Mouse (Mus musculus) cerebellum, adult 2 months (tissue): ENCODE measurements around the gene Ankrd37. TPM values are rescaled to one million over a fixed set of nuclear protein-coding genes. Genes with fewer than 3 reads are reported as not detected.
A peak's percentile ranks its signal among the peaks of the same experiment; 100 is the strongest.

Experiments used
- DNase-seq, 2 experiments: peaks; one replicate each; pipeline ENCODE4 v3.0.0; 2021
- H3K27ac ChIP-seq: fragments of 200-500 bp; 2 replicates; pipeline ENCODE4 v1.5.1; 2012; ENCODE audit warnings: low read length, control low read depth, inconsistent platforms; ENCODE audit not compliant: insufficient read depth
- H3K27me3 ChIP-seq: fragments of 200-500 bp; 2 replicates; pipeline ENCODE4 v1.6.1; 2012; ENCODE audit warnings: inconsistent platforms, mild to moderate bottlenecking, low read length, moderate library complexity; ENCODE audit not compliant: control insufficient read depth, insufficient read depth
- H3K4me1 ChIP-seq: fragments of 200-500 bp; 2 replicates; pipeline ENCODE4 v1.6.1; 2011; ENCODE audit warnings: low read length; ENCODE audit not compliant: control insufficient read depth, insufficient read depth
- H3K4me3 ChIP-seq: fragments of 200-500 bp; replicated peaks from 2 replicates; pipeline ENCODE3; 2011; ENCODE audit warnings: mild to moderate bottlenecking, low read depth, low read length, control low read depth; ENCODE audit not compliant: insufficient read depth
- CTCF ChIP-seq: fragments of 200-500 bp; IDR thresholded peaks from 2 replicates; pipeline ENCODE4 v1.5.1; 2011; ENCODE audit warnings: low read depth, mild to moderate bottlenecking, control low read depth, low read length, moderate library complexity, borderline replicate concordance; ENCODE audit not compliant: insufficient read depth
- POLR2A ChIP-seq: fragments of 200-500 bp; IDR thresholded peaks from 2 replicates; pipeline ENCODE4 v1.6.1; 2011; ENCODE audit warnings: low read length, control low read depth, borderline replicate concordance; ENCODE audit not compliant: insufficient read depth
- WGBS: fragments of 180-500 bp; shearing (Covaris S2); methylation state at CpG from one replicate; pipeline ENCODE4 v1.1.7; 2018; 5-methylcytosine and 5-hydroxymethylcytosine counted together
- polyA plus RNA-seq: library from polyadenylated mRNA; depleted of rRNA; stranded (reverse); fragments of >200 nt; gene quantifications from 2 replicates; pipeline ENCODE4 v1.2.3, GENCODE M21; 2012

Ankrd37 gene
- polyA plus RNA-seq, 1 experiment: 19.6 TPM

DNA sequence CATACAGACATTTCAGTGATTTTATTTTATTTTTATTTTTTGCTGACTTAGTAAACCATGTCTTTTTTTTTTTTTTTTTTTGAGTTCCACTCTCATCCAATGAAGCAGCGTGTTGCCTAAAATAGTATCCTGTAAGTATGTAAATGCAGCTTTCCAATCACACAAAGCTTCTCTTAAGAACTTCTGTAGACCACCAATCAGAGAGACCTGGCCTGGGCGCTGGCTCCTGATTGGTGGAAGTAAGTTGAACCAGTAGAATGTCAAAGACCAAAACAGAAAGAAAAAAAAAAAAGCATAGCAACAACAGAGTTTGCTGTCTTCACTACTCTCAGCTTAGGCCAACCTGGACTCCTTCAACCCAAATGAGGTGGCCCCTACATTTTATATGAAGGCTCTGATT, 4.8 kb upstream of the Ankrd37 start:
- TF ChIP-seq POLR2A (no peak), CTCF (no peak)
- 66% methylated on average over 2 of the region's 2 CpGs for WGBS
- DNase-seq: no peak
- H3K27ac ChIP-seq: no peak overlapping the region
- no peaks in the 10 kb centered on the region for H3K27me3 ChIP-seq
- H3K4me1 ChIP-seq: no peaks in the 10 kb centered on the region
- H3K4me3 ChIP-seq: no peak overlapping the region

DNA sequence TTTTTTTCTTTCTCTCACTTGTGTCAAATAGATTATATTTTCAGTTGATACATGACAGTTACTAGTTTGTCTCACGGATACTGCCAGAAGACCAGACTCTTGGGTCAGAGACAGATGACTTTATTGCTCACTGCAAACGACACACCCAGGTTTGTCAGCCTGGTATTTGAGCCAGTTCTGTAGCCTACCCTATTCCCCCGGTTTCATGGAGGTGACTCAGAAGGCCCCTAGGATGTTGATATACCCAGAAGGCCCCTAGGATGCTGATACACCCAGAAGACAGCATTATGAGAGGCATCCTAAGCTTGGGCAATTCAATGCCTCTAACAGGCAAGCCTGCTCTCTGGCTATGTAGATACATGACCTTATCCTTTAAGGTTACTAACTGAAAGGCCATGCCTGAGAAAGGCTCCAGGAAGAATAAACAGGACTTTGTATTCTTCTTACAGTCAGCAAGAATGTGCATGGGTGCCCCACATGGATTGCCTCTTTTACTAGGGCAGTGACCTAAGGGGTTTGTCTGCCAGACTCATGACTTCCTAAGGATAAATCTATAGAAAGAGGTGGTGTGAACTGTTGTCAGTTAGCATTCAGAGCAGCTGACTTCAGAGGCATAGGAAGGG, 1.7 kb upstream of the Ankrd37 start:
- Histone ChIP-seq H3K4me3 (no peak overlapping the region), H3K4me1 (no peaks in the 10 kb centered on the region), H3K27ac (no peak overlapping the region), H3K27me3 (no peaks in the 10 kb centered on the region)
- no peak for TF ChIP-seq POLR2A
- no peak for TF ChIP-seq CTCF
- DNase-seq: no peak
- 71% methylated on average over 3 of the region's 3 CpGs for WGBS

DNA sequence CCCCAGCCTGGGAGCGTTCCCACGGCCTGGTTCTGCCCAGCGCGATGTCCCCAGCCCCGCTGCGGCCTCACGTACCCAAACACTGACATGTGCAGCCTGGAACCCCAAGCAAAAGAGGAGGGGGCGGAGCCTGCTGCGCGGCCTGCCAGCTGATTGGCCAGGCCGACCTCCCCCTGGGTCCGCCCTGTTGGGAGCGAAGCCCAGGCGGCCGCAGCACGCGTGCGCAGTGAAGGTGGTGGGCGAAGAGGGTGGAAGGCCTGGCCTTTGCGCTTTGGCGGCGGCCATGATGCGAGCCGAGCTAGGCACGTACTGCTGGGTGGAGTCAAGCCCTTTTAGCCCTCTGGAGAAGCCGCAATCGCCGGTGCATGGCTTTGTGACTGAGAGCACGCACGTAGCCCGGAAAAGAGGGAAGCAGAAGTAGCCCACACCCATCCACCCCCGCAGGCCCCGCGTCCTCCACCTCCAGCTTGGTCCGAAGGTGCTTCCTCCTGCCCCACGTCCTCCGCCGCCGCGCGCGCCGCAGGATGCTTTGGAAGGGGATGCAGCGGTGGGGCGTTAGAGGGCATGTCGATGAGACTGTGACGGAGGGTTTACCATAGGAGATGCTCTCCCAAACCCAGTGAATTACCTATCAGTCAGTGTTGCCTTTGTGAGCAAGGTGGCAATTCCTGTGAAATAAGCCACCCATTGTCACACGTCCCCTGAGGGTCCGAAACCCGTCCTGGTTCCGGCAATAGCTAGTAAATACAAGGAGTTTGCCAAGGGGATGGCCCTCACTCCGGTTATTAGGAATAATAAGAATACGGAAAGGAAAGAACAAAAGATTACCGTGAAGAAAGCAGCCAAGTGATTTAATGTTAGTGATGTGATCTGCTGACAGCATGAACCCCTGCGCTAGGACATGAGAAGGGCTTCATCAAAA, 5.5 kb downstream of the Ankrd37 start:
- 1% methylated on average over 55 of the region's 55 CpGs for WGBS
- DNase-seq: peak; percentile 99 to 100
- peak overlapping the region; percentile 92 for H3K27ac ChIP-seq
- TF ChIP-seq CTCF (no peak), POLR2A (peak; percentile 100)
- H3K27me3 ChIP-seq: no peaks in the 10 kb centered on the region
- H3K4me1 ChIP-seq: no peaks in the 10 kb centered on the region
- peak overlapping the region; percentile 71 for H3K4me3 ChIP-seq

DNA sequence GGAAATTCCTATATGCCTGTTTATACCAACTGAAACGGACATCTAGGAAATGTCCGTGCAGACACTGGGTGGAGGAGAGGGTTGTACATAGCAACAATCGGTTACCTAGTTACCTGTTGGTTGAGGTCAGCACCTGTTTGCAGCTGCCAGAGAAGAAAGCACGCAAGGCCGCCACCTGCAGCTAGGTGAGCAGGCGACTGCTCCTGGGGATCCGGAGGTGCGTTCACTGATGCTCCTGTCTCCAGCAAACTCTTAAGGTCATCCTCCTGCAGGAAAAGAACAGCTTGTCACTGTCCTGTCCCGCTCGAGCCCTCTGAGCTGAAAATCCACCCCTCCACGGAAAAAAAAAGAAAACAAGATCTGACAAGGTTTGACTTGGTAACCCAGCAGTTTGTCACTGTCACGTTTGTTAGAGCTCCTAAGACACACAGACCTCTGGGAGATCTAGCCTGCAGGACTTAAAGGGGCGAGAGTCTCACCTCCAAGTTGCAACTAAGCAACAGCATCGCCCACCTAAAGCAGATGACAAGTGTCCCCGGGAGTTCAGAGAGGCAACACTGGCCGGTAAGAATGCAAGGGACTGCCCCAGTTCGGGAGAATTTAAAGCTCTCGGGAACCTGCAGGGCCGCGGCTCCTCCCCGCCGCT, 6.2 kb downstream of the Ankrd37 start, which contains the start of gene Lrp2bp:
TSS of gene Lrp2bp (plus strand) at position 166 of the 646 bp plus-strand sequence.
- TF ChIP-seq CTCF: no peak
- TF ChIP-seq POLR2A: no peak
- Histone ChIP-seq H3K4me3 (peak within 1 kb of the TSS; percentile 71), H3K4me1 (no peaks in the 10 kb centered on the region), H3K27me3 (no peaks in the 10 kb centered on the region), H3K27ac (peak within 1 kb of the TSS; percentile 92)
- under 1% methylated on average over 22 of the region's 22 CpGs for WGBS
- peak in 1 of 2 experiments; percentile 63 for DNase-seq

DNA sequence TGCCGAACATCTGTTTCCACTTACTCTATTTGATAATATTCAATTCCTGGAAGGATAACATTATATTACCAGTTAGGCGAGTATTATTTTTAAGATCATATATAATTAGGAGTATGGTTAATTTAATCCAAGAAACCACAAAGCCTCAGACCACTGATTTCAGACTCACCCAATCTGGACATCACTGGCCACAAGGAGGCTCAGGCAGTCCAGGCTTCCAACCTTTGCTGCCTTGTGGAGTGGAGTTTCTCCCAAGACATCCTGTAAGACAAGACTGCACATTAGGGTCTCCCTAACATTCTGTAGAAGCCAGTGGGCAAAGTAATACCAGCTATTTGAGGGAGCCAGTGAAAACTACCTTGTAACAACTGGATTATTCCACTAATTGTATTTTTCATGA, 7.3 kb downstream of the Ankrd37 start:
- no peak for TF ChIP-seq CTCF
- no peak for TF ChIP-seq POLR2A
- Histone ChIP-seq H3K27me3 (no peaks in the 10 kb centered on the region), H3K27ac (no peak overlapping the region), H3K4me1 (no peaks in the 10 kb centered on the region), H3K4me3 (no peak overlapping the region)
- no peak for DNase-seq
- WGBS: 90% methylated on average over 2 of the region's 2 CpGs

DNA sequence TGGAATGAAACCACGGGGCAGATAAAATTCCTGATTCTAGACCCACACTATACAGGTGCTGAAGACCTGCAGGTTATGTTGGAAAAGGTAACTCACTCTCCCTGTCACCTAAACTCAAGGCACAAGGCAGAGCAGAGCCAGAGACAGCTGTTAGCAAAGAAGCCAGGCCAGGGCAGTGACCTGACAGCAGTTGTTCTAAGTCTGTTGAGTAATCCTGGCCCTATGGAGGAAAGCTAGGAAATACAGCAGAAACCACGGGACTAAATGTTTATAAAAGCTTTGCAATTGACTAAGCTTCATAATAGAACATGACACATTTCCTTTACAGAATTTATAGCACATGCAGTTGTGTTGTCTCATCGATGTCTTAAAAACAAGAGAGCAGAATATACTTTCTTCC, 9.9 kb downstream of the Ankrd37 start:
- TF ChIP-seq CTCF (no peak), POLR2A (no peak)
- DNase-seq: no peak
- no peaks in the 10 kb centered on the region for H3K4me1 ChIP-seq
- no peak overlapping the region for H3K27ac ChIP-seq
- WGBS: 84% methylated on average over 3 of the region's 3 CpGs
- no peaks in the 10 kb centered on the region for H3K27me3 ChIP-seq
- H3K4me3 ChIP-seq: no peak overlapping the region

DNA sequence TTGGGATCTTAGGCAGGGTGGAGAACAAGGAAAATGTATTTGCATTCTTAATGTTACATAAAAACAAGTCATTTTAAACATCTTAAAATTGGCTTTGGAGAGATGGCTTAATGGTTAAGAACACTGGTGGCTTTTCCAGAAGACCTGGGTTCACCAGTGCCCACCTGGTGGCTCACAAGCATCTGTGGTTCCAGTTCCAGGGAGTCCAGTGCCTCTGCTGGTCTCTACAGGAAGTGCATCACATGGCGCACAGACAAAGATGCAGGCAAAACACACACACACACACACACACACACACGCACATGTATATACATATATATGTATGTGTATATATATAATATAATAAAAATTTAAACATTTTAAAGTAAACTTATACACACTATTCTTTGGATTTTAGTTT, 11.4 kb downstream of the Ankrd37 start:
- no peaks in the 10 kb centered on the region for H3K27me3 ChIP-seq
- no peak overlapping the region for H3K4me3 ChIP-seq
- TF ChIP-seq CTCF (peak; percentile 26; the same call in 1 of the 2 replicates), POLR2A (no peak)
- 98% methylated on average over 2 of the region's 2 CpGs for WGBS
- DNase-seq: no peak
- no peak overlapping the region for H3K27ac ChIP-seq
- no peaks in the 10 kb centered on the region for H3K4me1 ChIP-seq
